ENCODE assay signal across 16 mouse cellular contexts in the genomic region with DNA sequence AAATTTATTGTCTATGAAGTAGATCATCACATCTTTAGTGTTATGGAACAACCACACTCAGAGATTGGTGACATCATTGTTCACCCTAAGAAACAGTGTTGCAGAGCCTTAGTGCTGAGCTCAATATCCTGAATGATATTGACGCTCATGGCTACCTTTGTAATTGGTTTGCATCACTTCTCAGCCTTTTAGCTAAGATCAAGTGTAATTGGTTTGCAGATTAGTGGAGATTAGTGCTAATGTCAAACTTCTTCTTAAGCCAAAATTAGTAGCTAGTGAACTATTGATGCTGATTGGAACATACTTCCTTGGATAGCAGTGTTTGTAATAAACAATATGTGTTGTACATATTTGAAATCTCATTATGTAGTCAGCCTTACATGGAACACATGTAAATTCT.
"Had no signal": no experiment of that assay in that cellular context is flagged by ENCODE, and none has a peak within 500 bp of the region (broad histone marks: within the 10 kb centered on the region; RNA-seq: fewer than 3 reads in every experiment).

No protein-coding gene starts in this region.

- H3K9ac ChIP-seq: neural tube, embryonic 13.5 days; neural tube, embryonic 15.5 days; stomach, embryonic 15.5 days had no signal

- H3K27ac ChIP-seq: neural tube, embryonic 13.5 days; neural tube, embryonic 15.5 days; stomach, embryonic 15.5 days; stomach, postnatal 0 days had no signal

- H3K4me1 ChIP-seq: neural tube, embryonic 13.5 days; neural tube, embryonic 15.5 days; stomach, embryonic 15.5 days had no signal

- H3K36me3 ChIP-seq: neural tube, embryonic 13.5 days; neural tube, embryonic 15.5 days; stomach, embryonic 15.5 days had no signal

- DNase-seq: retina, postnatal 1 day; right cerebral cortex, adult 18-20 months; right cerebral cortex, postnatal 14 days; right cerebral cortex, postnatal 25 days; right cerebral cortex, postnatal 4 days; spleen, adult 18-20 months; thymus, adult 18-20 months; thymus, adult 2 months; thymus, postnatal 14 days; thymus, postnatal 25 days; thymus, postnatal 36 days; thymus, postnatal 4 days had no signal

- H3K4me2 ChIP-seq: neural tube, embryonic 13.5 days; neural tube, embryonic 15.5 days; stomach, embryonic 15.5 days had no signal

- H3K9me3 ChIP-seq: neural tube, embryonic 13.5 days; neural tube, embryonic 15.5 days; stomach, embryonic 15.5 days had no signal

- H3K4me3 ChIP-seq: neural tube, embryonic 13.5 days; neural tube, embryonic 15.5 days; stomach, embryonic 15.5 days had no signal

- H3K27me3 ChIP-seq: neural tube, embryonic 13.5 days; neural tube, embryonic 15.5 days; stomach, embryonic 15.5 days had no signal
